Mouse (Mus musculus) liver, embryonic 14.5 days (tissue): ENCODE results near the gene Igf1r.

Source experiments
- CTCF ChIP-seq: IDR thresholded peaks from 2 replicates; pipeline ENCODE4 v1.5.1; 2016; ENCODE audit warnings: antibody characterized with exemption, low read depth, control low read depth
- EP300 ChIP-seq: IDR thresholded peaks from 2 replicates; pipeline ENCODE4 v1.6.1; 2016; ENCODE audit warnings: antibody characterized with exemption, low read depth

- TF ChIP-seq CTCF (no peak), EP300 (no peak)
Measured at GRCm38 (mm10) chr7:68281341-68281740, 328.7 kb downstream of the Igf1r start.
